Mouse (Mus musculus) right cerebral cortex, postnatal 10 days (tissue): Measurements from ENCODE around the gene Elmo1.

Experiments used
- DNase-seq, 2 experiments: peaks; one replicate each; pipeline ENCODE4 v3.0.0; 2021; ENCODE audit warnings: low spot score in 2 of 2

Gene Elmo1

GRCm38 (mm10) chr13:20205746-20206145 is 115.3 kb downstream of the Elmo1 start:
- DNase-seq, result peak in 1 of 2 experiments; percentile 41

- DNase-seq, result peak; percentile 39 to 44
Observed at GRCm38 (mm10) chr13:20207126-20207525, 116.7 kb downstream of the Elmo1 start.

GRCm38 (mm10) chr13:20207950-20208642 is 117.7 kb downstream of the Elmo1 start:
- DNase-seq, result peak in 1 of 2 experiments; percentile 40

GRCm38 (mm10) chr13:20208867-20209266 is 118.5 kb downstream of the Elmo1 start:
- DNase-seq, result no peak

GRCm38 (mm10) chr13:20211780-20212179 is 121.4 kb downstream of the Elmo1 start:
- DNase-seq, result no peak

- DNase-seq, result no peak
Observed at GRCm38 (mm10) chr13:20212665-20213064, 122.3 kb downstream of the Elmo1 start.

GRCm38 (mm10) chr13:20213861-20214260 is 123.5 kb downstream of the Elmo1 start:
- no peak for DNase-seq

- no peak for DNase-seq
Observed at GRCm38 (mm10) chr13:20217453-20218090, 127.2 kb downstream of the Elmo1 start.

GRCm38 (mm10) chr13:20218126-20218525 is 127.7 kb downstream of the Elmo1 start:
- DNase-seq, result no peak

GRCm38 (mm10) chr13:20220414-20220813 is 130.0 kb downstream of the Elmo1 start:
- DNase-seq, result no peak

GRCm38 (mm10) chr13:20227923-20228705 is 137.7 kb downstream of the Elmo1 start:
- DNase-seq, result no peak

- DNase-seq, result peak; percentile 74 to 77
Observed at GRCm38 (mm10) chr13:20231837-20232728, 141.7 kb downstream of the Elmo1 start.

GRCm38 (mm10) chr13:20233707-20234106 is 143.3 kb downstream of the Elmo1 start:
- no peak for DNase-seq

GRCm38 (mm10) chr13:20237615-20238014 is 147.2 kb downstream of the Elmo1 start:
- no peak for DNase-seq

- DNase-seq, result no peak
Observed at GRCm38 (mm10) chr13:20238146-20238545, 147.8 kb downstream of the Elmo1 start.

GRCm38 (mm10) chr13:20238743-20239142 is 148.3 kb downstream of the Elmo1 start:
- DNase-seq, result no peak

GRCm38 (mm10) chr13:20250069-20250668 is 159.8 kb downstream of the Elmo1 start:
- no peak for DNase-seq

- DNase-seq, result no peak
Observed at GRCm38 (mm10) chr13:20254911-20255310, 164.5 kb downstream of the Elmo1 start.

- DNase-seq, result no peak
Observed at GRCm38 (mm10) chr13:20255380-20255779, 165.0 kb downstream of the Elmo1 start.

GRCm38 (mm10) chr13:20256613-20257012 is 166.2 kb downstream of the Elmo1 start:
- no peak for DNase-seq
